Mouse (Mus musculus) granulocyte monocyte progenitor cell, adult 5-6 weeks (primary cell): ENCODE data around the gene Krt33a. TPM values are rescaled to one million over a fixed set of nuclear protein-coding genes. Genes with fewer than 3 reads are reported as not detected.

Experiments
- ATAC-seq: replicated peaks from 2 replicates; pipeline ENCODE4 v1.8.0; 2016; ENCODE audit warnings: mild to moderate bottlenecking, moderate TSS enrichment, inconsistent platforms; ENCODE audit not compliant: poor library complexity, severe bottlenecking
- total RNA-seq, 2 experiments: library from RNA; stranded (forward) in 1 of 2; stranded (reverse) in 1 of 2; fragments of 200-712, 200-1000 nt in 1 of 2; fragments of >200 nt in 1 of 2; fragmentation: Nextera tagmentation in 1 of 2; gene quantifications; 2 replicates each; pipeline ENCODE4 v1.2.3; 2014 to 2017

Gene Krt33a
- total RNA-seq, 2 experiments from 2014 or later: not detected

- no peak for ATAC-seq
Measured at GRCm38 (mm10) chr11:99989881-99990405, 26.1 kb downstream of the Krt33a start.

- ATAC-seq: no peak
Measured at GRCm38 (mm10) chr11:99988530-99988929, 27.5 kb downstream of the Krt33a start.

GRCm38 (mm10) chr11:99986180-99986647 lies 29.8 kb downstream of the Krt33a start, which contains the start of gene Krtap16-1:
Gene Krtap16-1, minus strand, starts transcription at chr11:99986597.
- ATAC-seq: no peak

GRCm38 (mm10) chr11:99985291-99986092 lies 30.5 kb downstream of the Krt33a start:
- ATAC-seq: no peak

- ATAC-seq: no peak
Measured at GRCm38 (mm10) chr11:99983442-99983841, 32.6 kb downstream of the Krt33a start.

DNA sequence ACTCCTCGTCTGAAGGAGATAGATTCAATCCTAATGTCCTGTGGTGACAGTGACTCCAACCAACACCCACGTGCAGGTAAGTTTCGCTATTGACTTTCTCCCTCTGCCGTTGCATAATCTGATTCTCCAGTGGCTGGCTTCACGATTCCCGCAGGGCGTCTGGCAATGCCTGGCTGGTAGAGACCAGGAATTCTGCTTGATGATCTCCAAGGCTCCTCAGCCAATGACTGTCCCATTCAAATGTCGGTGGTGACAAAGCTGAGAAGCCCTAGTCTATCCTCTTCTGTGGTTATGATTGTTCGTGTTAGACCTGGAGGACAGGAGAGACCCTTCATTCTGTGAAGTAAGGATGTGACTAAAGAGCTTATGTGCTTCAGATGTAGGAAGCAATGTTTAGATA lies 33.3 kb downstream of the Krt33a start:
- ATAC-seq: no peak

- no peak for ATAC-seq
Measured at GRCm38 (mm10) chr11:99978953-99979352, 37.1 kb downstream of the Krt33a start, which contains the start of gene Krtap29-1. Gene Krtap29-1, minus strand, starts transcription at chr11:99979053.

GRCm38 (mm10) chr11:99965961-99966360 lies 50.1 kb downstream of the Krt33a start:
- no peak for ATAC-seq

DNA sequence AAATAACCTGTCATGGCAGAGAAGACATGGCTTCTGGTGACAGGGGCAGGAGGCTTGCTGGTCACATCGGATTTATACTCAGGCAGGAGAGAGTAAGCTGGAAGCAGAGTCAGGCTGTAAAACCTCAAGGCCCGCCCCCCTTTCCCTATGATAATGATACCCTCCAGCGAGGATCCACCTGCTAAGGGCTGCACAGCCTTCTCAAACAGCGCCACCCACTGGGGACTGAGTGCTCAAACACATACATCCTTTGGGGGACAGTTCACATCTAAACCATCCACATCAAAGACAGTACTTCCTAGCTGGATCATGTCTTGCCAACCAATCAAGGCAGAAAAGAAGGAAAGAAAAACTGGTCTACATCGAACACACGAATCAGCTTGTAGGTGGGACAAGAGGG lies 51.8 kb downstream of the Krt33a start:
- no peak for ATAC-seq

Other genes starting within 250 kb of the Krt33a start
Only the 30 nearest of the 34 such genes appear.
- not detected in 2 replicates for gene Krtap4-9, start 231.0 kb downstream of the Krt33a start, total RNA-seq (2014; fragmentation: Nextera tagmentation)
- not detected in 2 replicates for gene Krtap4-9, start 231.0 kb downstream of the Krt33a start, total RNA-seq (2017)
- not detected in 2 replicates for gene Gm11596, start 222.7 kb downstream of the Krt33a start, total RNA-seq (2014; fragmentation: Nextera tagmentation)
- not detected in 2 replicates for gene Gm11596, start 222.7 kb downstream of the Krt33a start, total RNA-seq (2017)
- not detected in 2 replicates for gene Gm11569, start 217.3 kb downstream of the Krt33a start, total RNA-seq (2014; fragmentation: Nextera tagmentation)
- gene Gm11569, start 217.3 kb downstream of the Krt33a start, total RNA-seq (2017): not detected in 2 replicates
- not detected in 2 replicates for gene Gm11554, start 211.8 kb downstream of the Krt33a start, total RNA-seq (2014; fragmentation: Nextera tagmentation)
- gene Gm11554, start 211.8 kb downstream of the Krt33a start, total RNA-seq (2017): not detected in 2 replicates
- not detected in 2 replicates for gene Krtap4-13, start 206.3 kb downstream of the Krt33a start, total RNA-seq (2014; fragmentation: Nextera tagmentation)
- gene Krtap4-13, start 206.3 kb downstream of the Krt33a start, total RNA-seq (2017): not detected in 2 replicates
- gene Gm11564, start 200.5 kb downstream of the Krt33a start, total RNA-seq (2014; fragmentation: Nextera tagmentation): not detected in 2 replicates
- not detected in 2 replicates for gene Gm11564, start 200.5 kb downstream of the Krt33a start, total RNA-seq (2017)
- not detected in 2 replicates for gene 2300003K06Rik, start 178.1 kb downstream of the Krt33a start, total RNA-seq (2014; fragmentation: Nextera tagmentation)
- gene 2300003K06Rik, start 178.1 kb downstream of the Krt33a start, total RNA-seq (2017): not detected in 2 replicates
- not detected in 2 replicates for gene Krtap4-16, start 164.6 kb downstream of the Krt33a start, total RNA-seq (2014; fragmentation: Nextera tagmentation)
- not detected in 2 replicates for gene Krtap4-16, start 164.6 kb downstream of the Krt33a start, total RNA-seq (2017)
- gene Gm11568, start 158.3 kb downstream of the Krt33a start, total RNA-seq (2014; fragmentation: Nextera tagmentation): not detected in 2 replicates
- gene Gm11568, start 158.3 kb downstream of the Krt33a start, total RNA-seq (2017): not detected in 2 replicates
- gene Gm11559, start 151.7 kb downstream of the Krt33a start, total RNA-seq (2014; fragmentation: Nextera tagmentation): not detected in 2 replicates
- not detected in 2 replicates for gene Gm11559, start 151.7 kb downstream of the Krt33a start, total RNA-seq (2017)
- not detected in 2 replicates for gene Krtap9-1, start 142.8 kb downstream of the Krt33a start, total RNA-seq (2014; fragmentation: Nextera tagmentation)
- gene Krtap9-1, start 142.8 kb downstream of the Krt33a start, total RNA-seq (2017): not detected in 2 replicates
- gene Gm11567, start 137.0 kb downstream of the Krt33a start, total RNA-seq (2014; fragmentation: Nextera tagmentation): not detected in 2 replicates
- not detected in 2 replicates for gene Gm11567, start 137.0 kb downstream of the Krt33a start, total RNA-seq (2017)
- gene Krtap31-1, start 108.3 kb downstream of the Krt33a start, total RNA-seq (2014; fragmentation: Nextera tagmentation): not detected in 2 replicates
- not detected in 2 replicates for gene Krtap31-1, start 108.3 kb downstream of the Krt33a start, total RNA-seq (2017)
- not detected in 2 replicates for gene Gm11565, start 101.5 kb downstream of the Krt33a start, total RNA-seq (2014; fragmentation: Nextera tagmentation)
- gene Gm11565, start 101.5 kb downstream of the Krt33a start, total RNA-seq (2017): not detected in 2 replicates
- gene Krtap31-2, start 79.9 kb downstream of the Krt33a start, total RNA-seq (2014; fragmentation: Nextera tagmentation): not detected in 2 replicates
- gene Krtap31-2, start 79.9 kb downstream of the Krt33a start, total RNA-seq (2017): not detected in 2 replicates
- not detected in 2 replicates for gene Krtap9-5, start 67.7 kb downstream of the Krt33a start, total RNA-seq (2014; fragmentation: Nextera tagmentation)
- not detected in 2 replicates for gene Krtap9-5, start 67.7 kb downstream of the Krt33a start, total RNA-seq (2017)
- not detected in 2 replicates for gene Krtap29-1, start 37.2 kb downstream of the Krt33a start, total RNA-seq (2014; fragmentation: Nextera tagmentation)
- not detected in 2 replicates for gene Krtap29-1, start 37.2 kb downstream of the Krt33a start, total RNA-seq (2017)
- not detected in 2 replicates for gene Krtap16-1, start 29.6 kb downstream of the Krt33a start, total RNA-seq (2014; fragmentation: Nextera tagmentation)
- gene Krtap16-1, start 29.6 kb downstream of the Krt33a start, total RNA-seq (2017): not detected in 2 replicates
- not detected in 2 replicates for gene Krtap17-1, start 22.2 kb downstream of the Krt33a start, total RNA-seq (2014; fragmentation: Nextera tagmentation)
- not detected in 2 replicates for gene Krtap17-1, start 22.2 kb downstream of the Krt33a start, total RNA-seq (2017)
- gene Krt33b, start 13.7 kb upstream of the Krt33a start, total RNA-seq (2014; fragmentation: Nextera tagmentation): not detected in 2 replicates
- gene Krt33b, start 13.7 kb upstream of the Krt33a start, total RNA-seq (2017): not detected in 2 replicates
- not detected in 2 replicates for gene Krt34, start 25.3 kb upstream of the Krt33a start, total RNA-seq (2014; fragmentation: Nextera tagmentation)
- gene Krt34, start 25.3 kb upstream of the Krt33a start, total RNA-seq (2017): not detected in 2 replicates
- gene Krt31, start 34.3 kb upstream of the Krt33a start, total RNA-seq (2014; fragmentation: Nextera tagmentation): not detected in 2 replicates
- gene Krt31, start 34.3 kb upstream of the Krt33a start, total RNA-seq (2017): not detected in 2 replicates
- gene Krt32, start 72.0 kb upstream of the Krt33a start, total RNA-seq (2014; fragmentation: Nextera tagmentation): not detected in 2 replicates
- gene Krt32, start 72.0 kb upstream of the Krt33a start, total RNA-seq (2017): not detected in 2 replicates
- not detected in 2 replicates for gene Krt35, start 80.0 kb upstream of the Krt33a start, total RNA-seq (2014; fragmentation: Nextera tagmentation)
- not detected in 2 replicates for gene Krt35, start 80.0 kb upstream of the Krt33a start, total RNA-seq (2017)
- 0.39 TPM in 1 of 2 replicates, not detected in the other for gene Krt36, start 89.4 kb upstream of the Krt33a start, total RNA-seq (2014; fragmentation: Nextera tagmentation)
- not detected in 2 replicates for gene Krt36, start 89.4 kb upstream of the Krt33a start, total RNA-seq (2017)
- gene Krt13, start 105.4 kb upstream of the Krt33a start, total RNA-seq (2014; fragmentation: Nextera tagmentation): not detected in 2 replicates
- not detected in 2 replicates for gene Krt13, start 105.4 kb upstream of the Krt33a start, total RNA-seq (2017)
- gene Krt15, start 119.7 kb upstream of the Krt33a start, total RNA-seq (2014; fragmentation: Nextera tagmentation): not detected in 2 replicates
- gene Krt15, start 119.7 kb upstream of the Krt33a start, total RNA-seq (2017): not detected in 2 replicates
- not detected in 2 replicates for gene Krt19, start 132.5 kb upstream of the Krt33a start, total RNA-seq (2014; fragmentation: Nextera tagmentation)
- gene Krt19, start 132.5 kb upstream of the Krt33a start, total RNA-seq (2017): not detected in 2 replicates
- not detected in 2 replicates for gene Krt9, start 177.0 kb upstream of the Krt33a start, total RNA-seq (2014; fragmentation: Nextera tagmentation)
- gene Krt9, start 177.0 kb upstream of the Krt33a start, total RNA-seq (2017): not detected in 2 replicates
- not detected in 2 replicates for gene Krt14, start 191.3 kb upstream of the Krt33a start, total RNA-seq (2014; fragmentation: Nextera tagmentation)
- not detected in 2 replicates for gene Krt14, start 191.3 kb upstream of the Krt33a start, total RNA-seq (2017)